Mouse (Mus musculus): ENCODE results near the gene Entpd2.

DNA sequence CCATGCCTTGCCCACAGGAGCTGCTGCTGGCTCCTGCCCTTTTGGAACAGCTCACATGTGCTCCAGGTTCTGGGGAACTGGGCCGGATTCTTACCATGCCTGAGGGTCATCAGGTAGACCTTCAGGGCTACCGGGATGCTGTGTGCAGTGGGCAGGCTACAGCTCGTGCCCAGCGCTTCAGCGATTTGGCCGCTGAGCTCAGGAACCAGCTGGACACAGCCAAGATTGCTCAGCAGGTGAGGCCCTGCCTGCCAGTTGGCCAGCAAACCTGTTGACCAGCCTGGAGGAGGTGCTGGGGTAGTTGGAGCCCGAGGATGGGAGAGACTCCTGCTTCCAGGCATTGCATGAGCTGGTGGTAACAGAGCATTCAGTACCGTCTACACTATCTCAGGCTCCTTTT is 38.6 kb downstream of the Entpd2 start:
- TF ChIP-seq CTCF (IDR thresholded peaks at IDR 0.05; ENCODE audit: extremely low read depth, insufficient read depth, insufficient read length, insufficient replicate concordance) (no peak), POLR2A (IDR thresholded peaks at IDR 0.05; ENCODE audit: low read depth, low read length) (no peak)

Data from spleen, adult 2 months (tissue).